In the genomic region with DNA sequence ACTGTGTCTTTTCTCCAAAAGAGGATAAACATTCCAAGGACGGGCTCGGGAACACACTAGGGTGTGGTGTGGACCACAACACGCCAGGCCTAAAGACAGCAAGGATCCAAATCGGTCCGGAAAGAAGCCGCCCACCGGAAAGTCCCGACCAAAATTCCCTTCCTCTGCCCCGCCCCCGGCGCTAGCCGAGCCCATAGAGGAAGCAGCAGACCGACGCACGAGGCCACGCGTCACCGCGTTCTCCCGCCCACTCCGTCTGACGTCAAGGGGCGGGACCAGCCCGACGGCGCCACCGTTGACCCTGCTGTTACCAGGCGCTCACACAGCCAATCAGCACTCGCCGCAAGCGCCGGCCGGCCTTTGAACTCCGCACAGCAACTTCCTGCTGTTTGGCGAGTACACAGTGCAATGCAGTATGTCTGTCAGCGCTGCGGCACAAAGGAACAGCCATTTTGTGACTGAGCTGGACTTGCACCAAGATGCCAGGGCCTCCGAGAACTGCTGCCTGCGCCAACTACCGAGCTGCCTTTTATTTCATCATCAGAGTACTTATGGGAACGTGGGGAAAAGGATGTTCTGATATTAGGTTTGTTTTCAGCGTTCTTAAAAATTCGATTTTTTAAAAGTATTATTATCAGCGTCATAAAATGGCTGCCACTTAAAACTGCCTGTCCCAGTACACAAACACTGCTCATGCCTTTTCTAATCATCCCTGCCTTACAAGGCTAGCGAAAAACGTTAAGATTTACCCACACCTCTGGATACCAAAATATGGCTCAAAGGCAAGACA, we compare ENCODE assay signal across 8 mouse cellular contexts. TPM values are rescaled to one million over a fixed set of nuclear protein-coding genes. Genes with fewer than 3 reads are reported as not detected.
A peak's percentile ranks its signal among the peaks of the same experiment; 100 is the strongest.
DNase-seq lines count a peak whose midpoint lies in the region; ATAC-seq and TF ChIP-seq lines count a peak whose summit lies in the region.

No protein-coding gene starts in this region.

- H3K79me2 ChIP-seq in MEL (ENCODE audit: control insufficient read depth, insufficient read depth, low read length, poor library complexity) = peaks cover 55% of the 10 kb centered on the region

- H3K9ac ChIP-seq in MEL (ENCODE audit: control insufficient read depth, low read depth, low read length, poor library complexity, severe bottlenecking) = peak overlapping the region; percentile 100
- peak overlapping the region; percentile 68 for H3K9ac ChIP-seq in forebrain, postnatal 0 days
- H3K9ac ChIP-seq in lung, embryonic 16.5 days (ENCODE audit: low read length) = peak overlapping the region; percentile 67

- TF ChIP-seq RAD21 in MEL (IDR thresholded peaks at IDR 0.05; ENCODE audit: low read depth, low read length) = no peak

- H3K27ac ChIP-seq in MEL (ENCODE audit: control insufficient read depth, low read depth, low read length) = peak overlapping the region; percentile 99
- peak overlapping the region; percentile 90 for H3K27ac ChIP-seq in cerebellum, adult 2 months (ENCODE audit: insufficient read depth, low read length)
- peak overlapping the region; percentile 91 for H3K27ac ChIP-seq in forebrain, postnatal 0 days (ENCODE audit: low read depth, low read length)
- H3K27ac ChIP-seq in lung, embryonic 16.5 days (ENCODE audit: low read length) = peak overlapping the region; percentile 97

- DNase-seq in MEL (ENCODE audit: low read depth, low spot score) = peak; percentile 99
- peak; percentile 100 for DNase-seq in cerebellum, adult 2 months
- peak; percentile 100 for DNase-seq in forebrain, postnatal 0 days
- peak; percentile 100 for DNase-seq in heart, postnatal 4 days
- DNase-seq in layer of hippocampus, adult 9-10 months (ENCODE audit: low spot score) = peak; percentile 99
- peak; percentile 99 for DNase-seq in ovary, postnatal 10 days (ENCODE audit: low spot score)
- DNase-seq in thymus, postnatal 10 days (ENCODE audit: low spot score in 2 of 2) = peak; percentile 100

- H3K9me3 ChIP-seq in MEL (replicated peaks; ENCODE audit: insufficient read depth, low read length) = no peaks in the 10 kb centered on the region
- no peaks in the 10 kb centered on the region for H3K9me3 ChIP-seq in forebrain, postnatal 0 days (ENCODE audit: low read length)
- no peaks in the 10 kb centered on the region for H3K9me3 ChIP-seq in lung, embryonic 16.5 days (ENCODE audit: control insufficient read depth, low read length)

- H3K4me2 ChIP-seq in forebrain, postnatal 0 days (ENCODE audit: low read depth) = peak overlapping the region; percentile 63
- H3K4me2 ChIP-seq in lung, embryonic 16.5 days (ENCODE audit: low read depth, low read length) = peak overlapping the region; percentile 71

- peaks cover 18% of the 10 kb centered on the region in 2 experiments for H3K4me1 ChIP-seq in MEL (ENCODE audit: control insufficient read depth in 1 of 2, insufficient read depth in 2 of 2, low read length in 2 of 2)
- peaks cover 14% of the 10 kb centered on the region; the same call in 1 of the 2 replicates for H3K4me1 ChIP-seq in cerebellum, adult 2 months (ENCODE audit: control insufficient read depth, insufficient read depth, low read length)
- peaks cover 11% of the 10 kb centered on the region for H3K4me1 ChIP-seq in forebrain, postnatal 0 days (ENCODE audit: insufficient read depth)
- peaks cover 33% of the 10 kb centered on the region for H3K4me1 ChIP-seq in lung, embryonic 16.5 days (replicated peaks; ENCODE audit: control insufficient read depth, insufficient read depth, low read length)

- no peak for TF ChIP-seq EP300 in MEL (IDR thresholded peaks at IDR 0.05; ENCODE audit: low read depth in 1 of 2, low read length in 2 of 2)

- no peak for TF ChIP-seq CTCF in MEL (IDR thresholded peaks at IDR 0.05 in 2 of 3, conservative IDR thresholded peaks at IDR 0.05 in 1 of 3; ENCODE audit: control insufficient read depth in 1 of 3, insufficient read depth in 1 of 3, low read depth in 2 of 3, low read length in 3 of 3, poor library complexity in 1 of 3, severe bottlenecking in 1 of 3)
- no peak; the same call in 1 of the 2 replicates for TF ChIP-seq CTCF in cerebellum, adult 2 months (IDR thresholded peaks at IDR 0.05; ENCODE audit: borderline replicate concordance, insufficient read depth, low read depth, low read length)
- peak; percentile 40 for TF ChIP-seq CTCF in forebrain, postnatal 0 days (IDR thresholded peaks at IDR 0.05; ENCODE audit: low read depth)

- peak in 1 of 2 experiments; percentile 90; a peak in 3 of 4 replicates for TF ChIP-seq POLR2A in MEL (IDR thresholded peaks at IDR 0.05; ENCODE audit: control insufficient read depth in 1 of 2, insufficient read depth in 1 of 2, low read depth in 1 of 2, low read length in 2 of 2, poor library complexity in 1 of 2)
- peak; percentile 54; the same call in 1 of the 2 replicates for TF ChIP-seq POLR2A in cerebellum, adult 2 months (IDR thresholded peaks at IDR 0.05; ENCODE audit: borderline replicate concordance, insufficient read depth, low read length)

- under 1% methylated on average over 46 of the region's 46 CpGs for WGBS in cerebellum, adult 2 months
- under 1% methylated on average over 46 of the region's 46 CpGs for WGBS in forebrain, postnatal 0 days
- WGBS in lung, embryonic 16.5 days = under 1% methylated on average over 45 of the region's 46 CpGs

- peak; percentile 98 for ATAC-seq in forebrain, postnatal 0 days
- ATAC-seq in lung, embryonic 16.5 days (ENCODE audit: low read depth) = peak; percentile 97

- H3K4me3 ChIP-seq in MEL (ENCODE audit: control insufficient read depth in 1 of 2, insufficient read depth in 1 of 2, low read depth in 2 of 2, low read length in 2 of 2) = peak overlapping the region; percentile 82 to 89
- H3K4me3 ChIP-seq in cerebellum, adult 2 months (replicated peaks; ENCODE audit: insufficient read depth, low read depth, low read length) = peak overlapping the region; percentile 88
- peak overlapping the region; percentile 49 for H3K4me3 ChIP-seq in forebrain, postnatal 0 days (ENCODE audit: low read depth, low read length)
- peak overlapping the region; percentile 52 for H3K4me3 ChIP-seq in lung, embryonic 16.5 days (ENCODE audit: low read length)

- H3K36me3 ChIP-seq in MEL (ENCODE audit: control insufficient read depth in 1 of 2, insufficient read depth in 2 of 2, low read length in 2 of 2) = peaks cover 3 to 45% of the 10 kb centered on the region in 2 experiments; a peak in 3 of 4 replicates
- no peaks in the 10 kb centered on the region for H3K36me3 ChIP-seq in forebrain, postnatal 0 days (ENCODE audit: insufficient read depth)
- H3K36me3 ChIP-seq in lung, embryonic 16.5 days (ENCODE audit: control insufficient read depth, insufficient read depth, low read length) = 0 out of 2 replicates have a peak, but pooled peaks cover 2% of the 10 kb centered on the region

- no peaks in the 10 kb centered on the region for H3K27me3 ChIP-seq in MEL (ENCODE audit: control insufficient read depth in 1 of 2, insufficient read depth in 2 of 2, low read length in 2 of 2)
- no peaks in the 10 kb centered on the region for H3K27me3 ChIP-seq in cerebellum, adult 2 months (ENCODE audit: control insufficient read depth, insufficient read depth, low read length)
- H3K27me3 ChIP-seq in forebrain, postnatal 0 days (ENCODE audit: insufficient read depth, low read length) = no peaks in the 10 kb centered on the region
- no peaks in the 10 kb centered on the region for H3K27me3 ChIP-seq in lung, embryonic 16.5 days (ENCODE audit: control insufficient read depth, insufficient read depth, low read depth, low read length)

TF ChIP-seq in MEL, 35 proteins besides CTCF, POLR2A, EP300 and RAD21:
- TF ChIP-seq POLR2AphosphoS5 (IDR thresholded peaks at IDR 0.05; ENCODE audit: borderline replicate concordance, low read depth, low read length) (peak; percentile 85), TBP (IDR thresholded peaks at IDR 0.05; ENCODE audit: low read depth, low read length) (peak; percentile 83), ZMIZ1 (IDR thresholded peaks at IDR 0.05; ENCODE audit: low read depth, low read length) (no peak), BHLHE40 (IDR thresholded peaks at IDR 0.05; ENCODE audit: borderline replicate concordance, low read depth, low read length) (no peak)

RNA-seq across cellular contexts. Expression of gene Chd2, which starts 3.8 kb away (rescaled TPM):
- 9.9 and 16.9 TPM in 2 replicates for total RNA-seq in MEL (2012; rRNA removed)
- polyA plus RNA-seq in MEL (2012; ENCODE audit: insufficient read depth in 1 of 2, insufficient read length in 2 of 2, low read depth in 1 of 2, low replicate concordance in 2 of 2, missing spikeins in 1 of 2) = 100 to 1,000 TPM in 1 of 2 experiments, 10 to 100 TPM in 1; 21.4 to 275 TPM
- 49.2 and 50.5 TPM in 2 replicates for polyA plus RNA-seq in cerebellum, adult 2 months (2012; rRNA removed)
- 31.9 and 53.9 TPM in 2 replicates for total RNA-seq in forebrain, postnatal 0 days (2014; rRNA removed)
- polyA plus RNA-seq in forebrain, postnatal 0 days (2015; fragmentation: Nextera tagmentation; extraction: Ambion mirVana) = 20.2 and 32.0 TPM in 2 replicates
- 10 to 100 TPM; 57.3 to 61.0 TPM for total RNA-seq in heart, postnatal 4 days (2021)
- 53.7 and 58.9 TPM in 2 replicates for polyA plus RNA-seq in lung, embryonic 16.5 days (2015; fragmentation: Nextera tagmentation; extraction: Ambion mirVana)

Comparison
In these comparisons a context has a peak if more than half of its experiments do, and no peak if none do; other contexts are left out.
1. Peak in every context shown above with its lines: DNase-seq, ATAC-seq, H3K4me3 ChIP-seq and H3K27ac ChIP-seq.